Mouse (Mus musculus): ENCODE data around the gene Nudt22.

Nudt22 gene

DNA sequence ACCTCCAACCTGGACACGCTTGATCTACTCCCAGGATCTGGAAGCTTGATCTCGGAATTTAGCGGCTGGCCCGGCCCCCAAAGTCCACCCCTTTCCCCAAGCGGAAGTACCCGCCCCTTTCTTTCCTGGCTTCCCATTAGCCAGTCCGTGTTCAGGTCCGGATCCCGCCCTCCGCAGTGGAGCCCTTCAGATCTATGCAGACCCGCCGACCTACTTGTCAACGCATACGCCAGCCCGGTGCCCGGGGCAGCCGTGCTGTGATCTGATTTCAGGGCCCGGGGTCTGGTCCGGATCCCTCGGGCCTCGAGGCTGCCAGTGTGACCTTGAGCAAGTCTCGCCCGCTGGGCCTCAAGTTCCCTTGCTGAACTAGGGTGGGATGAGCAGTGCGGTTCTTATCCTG, at the start of gene Nudt22, which contains the start of gene Trpt1:
Gene Nudt22, minus strand, starts transcription at position 112 of the 400 bp plus-strand sequence.
Gene Trpt1, plus strand, starts transcription at position 126 of the 400 bp plus-strand sequence.
- DNase-seq = peak; percentile 95

DNA sequence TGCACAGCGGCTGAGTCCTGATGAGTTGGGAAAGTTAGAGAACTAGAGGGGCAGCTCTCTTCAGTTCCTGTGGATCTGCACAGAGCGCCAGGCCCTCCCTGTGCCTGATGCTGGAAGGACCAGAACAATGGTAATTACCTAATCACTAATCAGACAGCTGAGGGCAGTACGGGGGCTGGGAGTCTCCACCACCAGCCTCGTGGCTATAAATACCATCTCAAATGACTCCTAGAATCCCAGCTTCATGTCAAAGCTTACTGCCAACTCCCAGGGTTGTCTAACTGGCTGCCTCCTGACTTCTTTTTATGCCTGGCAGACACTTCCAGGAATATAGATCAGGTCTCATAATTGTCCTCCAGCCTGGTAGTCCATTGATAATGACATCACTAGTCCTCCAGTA, 48.8 kb upstream of the Nudt22 start:
- no peak for DNase-seq

DNA sequence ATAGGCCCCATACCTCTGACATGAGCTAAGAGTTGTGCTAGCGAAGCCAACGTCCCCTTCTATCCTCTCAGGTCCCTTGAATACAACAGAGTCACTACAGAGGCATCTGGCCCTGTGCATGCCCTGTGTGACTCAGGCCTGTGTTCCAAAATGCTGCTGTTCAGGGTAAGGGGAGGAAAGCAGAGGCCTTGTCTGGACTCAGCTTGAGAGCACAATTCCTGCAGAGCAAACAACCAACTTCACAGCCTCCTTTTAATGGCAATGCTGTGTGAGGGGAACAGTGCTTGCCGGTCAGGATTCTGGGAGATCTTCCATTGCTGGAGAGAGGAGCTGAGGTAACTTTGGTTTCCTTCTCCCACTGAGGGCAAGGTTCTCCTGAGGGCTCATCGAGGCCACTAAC, 48.4 kb upstream of the Nudt22 start:
- no peak for DNase-seq

DNA sequence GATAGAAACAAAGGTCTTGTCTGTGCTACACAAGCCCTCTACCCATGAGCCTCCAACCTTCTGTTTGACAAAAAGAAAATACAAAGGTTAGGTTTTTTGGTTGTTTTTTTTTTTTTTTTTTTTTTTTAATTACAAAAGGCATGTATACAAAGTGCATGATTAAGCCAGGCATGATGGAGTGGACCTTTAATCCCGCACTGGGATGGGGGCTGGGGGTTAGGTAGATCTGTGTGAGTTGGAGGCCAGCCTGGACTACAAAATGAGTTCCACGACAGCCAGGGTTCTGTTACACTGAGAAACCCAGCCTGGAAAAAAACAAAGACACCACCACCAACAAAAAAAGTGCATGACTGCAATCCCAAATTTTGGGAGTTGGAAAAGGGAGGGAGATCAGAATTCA, 45.3 kb upstream of the Nudt22 start:
- no peak for DNase-seq

DNA sequence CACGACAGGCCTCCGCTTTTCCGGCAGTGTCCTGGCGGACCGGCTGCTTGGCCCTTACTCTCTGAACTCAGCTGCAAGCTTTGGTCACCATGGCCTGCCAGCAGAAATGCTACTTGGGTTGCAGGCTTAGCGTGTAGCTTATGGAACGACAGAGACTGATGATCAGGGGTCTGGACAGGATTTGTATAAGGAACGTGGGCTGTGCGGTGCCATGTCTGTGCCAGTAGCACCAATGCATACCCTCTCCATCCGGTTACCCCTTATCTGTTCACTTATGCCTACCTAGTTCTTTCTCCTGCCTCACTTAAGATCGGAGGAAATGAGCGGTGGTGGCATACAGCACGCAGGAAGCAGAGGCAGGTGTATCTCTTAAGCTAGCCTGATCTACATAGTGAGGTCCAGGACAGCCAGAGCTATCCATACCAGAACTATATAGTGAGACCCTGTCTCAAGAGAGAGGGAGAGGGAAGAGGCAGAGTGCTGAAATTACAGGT, 44.8 kb upstream of the Nudt22 start:
- DNase-seq = no peak

DNA sequence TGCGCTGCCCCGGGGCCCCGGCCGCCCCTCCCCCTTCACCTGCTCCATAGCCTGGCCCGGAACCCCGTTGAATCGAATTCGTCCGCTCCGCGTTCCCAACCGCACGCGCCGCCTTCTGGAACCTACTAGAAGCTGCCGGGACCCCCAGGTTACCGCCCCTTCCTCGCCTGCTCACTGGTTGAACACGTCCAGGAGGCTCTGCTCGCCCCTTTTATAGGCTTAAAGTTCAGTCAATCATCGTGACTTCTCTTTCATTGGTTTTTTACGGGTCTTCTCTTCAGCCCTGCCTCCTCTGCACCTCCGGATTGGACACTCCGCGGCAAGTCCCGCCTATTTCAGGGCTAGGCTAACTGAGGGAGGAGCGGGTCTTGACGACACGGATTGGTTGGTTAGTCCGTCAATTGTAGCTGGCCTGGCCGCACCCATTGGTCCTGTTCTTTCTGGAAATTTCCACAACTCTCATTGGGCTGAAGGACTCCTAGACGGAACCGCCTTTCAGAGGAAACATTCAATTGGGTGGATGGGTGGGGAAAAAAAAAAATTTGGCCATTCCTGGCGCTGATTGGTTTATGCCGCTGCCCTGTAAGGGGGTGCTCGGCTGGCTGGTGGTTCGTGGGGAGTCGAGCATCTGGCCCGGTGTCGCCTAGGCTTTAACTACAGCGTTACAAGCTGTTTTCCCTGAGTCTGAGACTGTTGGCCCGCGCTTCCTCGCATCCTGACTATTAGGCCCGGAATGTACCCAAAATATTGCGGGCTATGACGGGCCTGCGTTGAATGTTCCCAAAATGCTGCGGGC, 44.1 kb upstream of the Nudt22 start, which contains the start of gene Stip1:
Gene Stip1, minus strand, starts transcription at position 127 of the 796 bp plus-strand sequence.
- DNase-seq = peak; percentile 100

DNA sequence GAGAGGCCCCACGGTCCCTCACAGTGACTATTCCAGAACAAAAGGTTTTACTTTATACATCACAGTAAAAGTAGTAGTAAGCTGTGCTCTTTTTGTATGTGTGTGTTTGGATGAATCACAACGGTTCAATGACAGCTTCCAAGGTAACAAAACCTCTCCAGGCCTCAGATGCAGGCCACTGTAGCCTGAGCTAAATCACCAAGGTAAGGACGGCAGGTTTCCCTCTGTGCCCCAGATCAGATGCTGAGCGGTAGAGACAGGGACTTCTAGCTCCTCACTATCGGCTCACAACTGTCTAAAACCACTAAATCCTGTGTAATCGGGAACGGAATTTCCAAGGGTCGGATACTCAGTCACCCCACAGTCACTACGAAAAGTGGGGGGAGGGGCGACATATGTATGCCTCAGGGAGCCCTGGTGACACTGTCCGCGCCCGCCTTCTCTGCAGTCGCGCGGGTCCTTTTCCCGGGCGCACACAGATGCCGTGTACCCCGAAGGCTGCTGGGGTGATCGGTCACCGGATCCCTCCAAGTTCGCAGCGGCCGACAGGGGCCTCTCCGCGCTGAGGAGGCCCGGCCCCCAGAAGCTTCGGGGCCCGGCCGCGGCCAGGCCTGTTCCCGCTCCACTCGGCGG, 43.3 kb upstream of the Nudt22 start:
- peak; percentile 51 for DNase-seq

DNA sequence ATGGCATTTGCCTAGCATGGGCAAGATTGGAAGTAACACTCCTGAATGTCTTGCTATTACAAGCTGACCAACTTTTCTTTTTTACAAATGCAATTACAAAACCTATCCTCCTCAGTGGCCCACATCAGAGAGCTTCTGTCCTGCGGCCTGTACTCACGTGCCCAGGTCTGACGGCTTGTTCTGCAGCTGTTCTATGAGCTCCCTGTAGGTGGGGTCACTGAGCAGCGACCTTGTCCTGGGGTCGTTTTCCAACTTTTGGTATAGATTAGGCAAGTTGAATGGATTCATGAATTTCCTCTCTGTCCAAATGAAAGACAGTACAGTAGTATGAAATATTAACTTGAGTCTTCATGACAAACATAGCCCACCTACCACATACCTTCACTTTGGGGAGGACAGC, 38.1 kb upstream of the Nudt22 start:
- DNase-seq = no peak

DNA sequence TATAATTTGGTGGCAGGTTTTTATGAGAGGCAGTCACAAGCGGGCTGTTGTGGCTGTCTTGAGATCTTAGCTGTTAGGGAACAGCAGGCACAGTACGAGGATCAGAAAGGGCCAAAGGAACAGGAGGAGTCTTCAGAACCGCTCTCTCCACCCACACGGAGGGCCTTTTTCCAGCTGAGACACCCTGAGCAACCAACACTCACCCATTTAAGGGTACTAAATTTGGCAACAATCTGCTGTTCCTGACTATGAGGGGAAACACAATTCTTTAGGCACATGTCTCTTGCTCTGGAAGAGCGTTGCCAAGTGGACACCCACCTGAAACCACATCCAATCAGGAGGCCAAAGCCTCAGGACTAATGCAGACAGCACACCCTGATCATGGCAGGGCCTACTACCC, 33.6 kb upstream of the Nudt22 start:
- DNase-seq = no peak

DNA sequence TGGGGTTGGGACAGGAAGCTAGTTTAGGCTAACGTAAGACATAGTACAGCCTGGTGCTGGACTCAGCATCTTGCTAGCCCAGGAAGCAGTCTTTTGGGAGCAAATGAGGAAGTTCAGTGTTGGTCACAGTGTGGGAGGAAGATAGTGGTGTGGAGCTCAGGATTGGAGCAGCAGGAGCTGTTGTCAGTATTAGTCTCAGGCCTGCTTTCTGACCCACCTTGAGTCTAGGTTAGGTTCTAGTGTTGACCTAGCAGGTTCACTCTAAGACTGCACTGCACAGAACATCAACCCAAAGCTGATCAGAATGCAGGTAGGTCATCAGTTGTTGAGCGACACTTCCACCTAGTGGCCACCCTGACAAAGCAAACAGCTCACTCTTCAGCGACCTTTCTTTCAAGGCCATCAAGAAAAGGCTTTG, 24.3 kb upstream of the Nudt22 start:
- DNase-seq = peak; percentile 55

DNA sequence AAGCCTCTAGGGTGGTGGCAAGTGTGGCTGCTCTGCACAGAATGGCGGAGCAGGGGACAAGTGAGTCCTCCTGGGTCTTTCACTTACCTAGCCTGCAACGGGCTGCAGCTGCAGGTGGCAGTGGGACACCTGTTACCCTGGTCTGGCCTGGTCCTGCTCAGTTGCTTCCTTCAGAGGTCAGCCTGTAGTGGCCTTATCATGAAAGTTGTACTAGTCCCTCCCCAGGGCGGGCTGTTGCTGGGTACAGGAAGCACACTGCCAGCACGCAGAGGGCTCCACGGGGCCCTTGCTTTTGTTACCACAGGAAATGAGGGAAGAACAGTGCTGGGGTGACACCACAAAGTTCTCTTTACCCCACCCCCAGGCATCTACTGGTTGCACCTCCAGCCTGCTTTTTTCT, 23.3 kb upstream of the Nudt22 start, which contains the start of gene Fermt3:
Gene Fermt3, minus strand, starts transcription at position 279 of the 400 bp plus-strand sequence.
- DNase-seq = no peak

DNA sequence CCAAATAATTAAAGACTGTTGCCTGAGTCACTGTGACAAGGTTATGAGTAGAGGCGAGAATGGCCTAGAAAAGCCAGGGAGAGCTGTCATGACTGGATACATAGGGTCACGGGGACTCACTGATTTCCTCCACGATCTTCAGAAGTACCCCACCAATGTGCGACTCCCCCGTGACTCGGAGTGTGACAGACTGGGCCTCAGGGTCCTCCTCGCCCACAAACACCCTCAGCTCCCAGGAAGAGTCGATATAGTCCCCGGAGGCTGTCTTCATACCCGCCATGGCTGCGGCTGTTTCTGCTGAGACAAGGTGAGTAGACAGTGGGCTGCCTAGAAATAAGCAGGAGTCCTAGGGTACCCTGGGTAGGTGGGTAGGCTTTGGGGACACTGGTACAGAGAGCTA, 22.6 kb upstream of the Nudt22 start:
- DNase-seq = no peak

DNA sequence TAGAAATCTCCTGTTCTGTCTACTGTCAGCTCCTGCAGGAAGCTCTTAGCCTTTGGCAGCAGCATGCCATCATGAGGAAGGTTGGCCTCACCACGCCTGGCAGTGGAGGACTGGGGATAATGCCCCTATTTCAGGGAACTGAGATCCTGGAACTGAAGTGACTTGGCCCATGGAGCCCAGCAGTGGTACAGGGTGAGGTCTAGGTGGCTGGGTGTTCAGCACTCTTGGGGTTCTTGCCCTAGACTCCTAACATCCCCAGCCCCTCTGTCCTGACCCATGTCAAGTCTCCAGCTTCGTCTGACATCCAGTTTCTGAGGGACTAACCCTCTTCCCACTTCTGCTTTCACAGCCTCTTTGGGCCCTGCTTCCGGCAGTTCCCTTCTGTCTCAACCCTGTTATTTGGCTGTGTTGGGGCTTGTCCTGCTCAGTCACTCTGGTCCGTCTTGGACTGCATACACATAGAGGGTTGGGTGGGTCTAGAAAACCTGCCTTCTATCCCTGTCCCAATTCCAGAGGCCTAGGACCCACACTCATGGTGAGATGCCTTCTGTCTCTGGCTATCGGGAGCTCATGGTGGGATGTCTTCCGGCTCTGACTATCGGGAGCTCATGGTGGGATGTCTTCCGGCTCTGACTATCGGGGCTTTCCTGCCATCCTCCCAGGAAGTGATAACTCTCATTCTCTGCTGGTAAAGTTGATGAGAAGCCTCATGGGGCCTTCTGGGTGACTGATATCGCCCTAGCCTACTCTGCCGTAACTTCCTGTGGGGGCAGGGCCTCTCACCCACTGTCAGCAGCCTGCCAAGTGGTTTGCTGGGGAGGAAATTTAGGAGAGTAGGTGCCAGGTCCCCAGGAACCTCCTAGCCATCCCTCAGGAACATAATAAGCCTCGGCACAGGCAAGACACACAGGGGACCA, 21.9 kb upstream of the Nudt22 start:
- no peak for DNase-seq

DNA sequence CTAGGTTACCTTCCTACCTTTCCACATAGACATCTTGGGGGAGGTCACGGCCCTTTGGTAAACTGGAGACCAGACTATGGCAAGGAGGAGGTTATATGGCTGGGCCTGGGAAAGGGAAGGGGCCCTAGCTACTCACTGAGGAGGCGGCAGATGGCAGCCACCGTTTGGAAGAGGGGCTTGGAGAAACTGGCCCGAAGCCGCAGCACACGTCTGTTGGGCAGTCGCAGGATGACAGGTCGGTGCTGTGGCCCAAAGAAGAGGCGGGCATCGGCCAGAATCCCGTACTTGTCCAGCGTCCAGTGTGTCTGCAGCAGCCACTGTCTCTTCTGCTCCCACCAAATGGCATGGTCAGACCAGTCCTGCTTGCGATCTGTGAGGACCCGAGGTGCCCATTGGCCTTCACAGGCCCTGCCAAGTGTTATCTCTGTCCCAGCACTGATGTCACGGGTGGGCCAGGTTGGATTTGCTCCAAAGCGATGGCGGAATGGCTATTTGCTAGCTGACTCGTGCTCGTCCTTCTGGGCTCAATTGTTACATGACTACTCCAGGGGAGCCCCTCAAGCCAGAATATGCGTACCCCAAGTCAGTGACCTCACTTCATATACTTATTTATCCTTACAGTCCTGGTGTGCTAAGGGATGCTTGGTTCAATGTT, 18.7 kb upstream of the Nudt22 start:
- no peak for DNase-seq

DNA sequence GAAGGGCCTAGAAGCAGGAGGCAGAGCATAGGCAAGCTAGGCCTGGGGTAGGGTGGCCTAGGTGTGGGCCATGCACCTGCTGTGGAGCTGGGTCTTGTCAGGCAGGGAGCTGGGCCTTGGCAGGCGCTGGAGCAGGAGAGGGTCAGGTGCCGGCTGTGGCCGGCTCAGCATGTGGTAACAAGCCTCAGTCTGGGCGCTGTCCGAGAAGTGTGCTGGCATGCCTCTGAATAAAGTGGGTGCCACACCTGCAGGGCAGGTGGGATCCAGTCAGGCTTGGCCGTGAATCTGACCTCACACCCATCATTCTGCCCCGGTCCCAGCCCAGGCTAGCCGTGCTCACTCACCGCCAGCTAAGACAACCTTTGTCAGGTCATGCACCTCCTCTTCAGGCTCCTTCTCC, 18.1 kb upstream of the Nudt22 start:
- DNase-seq = no peak

DNA sequence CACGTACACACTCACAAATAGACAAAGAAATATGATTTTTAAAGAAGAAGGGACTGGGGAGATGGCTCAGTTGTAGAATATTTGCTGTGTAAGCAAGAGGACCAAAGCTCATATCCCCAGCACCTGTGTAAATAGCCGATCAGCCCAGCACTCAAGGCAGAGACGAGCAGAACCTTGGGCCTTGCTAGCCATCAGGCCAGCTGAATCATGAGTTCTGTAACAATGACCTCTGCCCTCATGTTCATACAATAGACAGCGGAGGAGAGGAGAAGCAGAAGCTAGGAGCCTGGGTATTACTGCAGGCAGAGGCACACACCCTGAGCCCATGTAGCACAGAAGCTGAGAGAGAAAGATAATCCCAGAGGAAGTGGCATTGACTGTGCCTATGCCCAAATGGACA, 16.5 kb upstream of the Nudt22 start:
- no peak for DNase-seq

DNA sequence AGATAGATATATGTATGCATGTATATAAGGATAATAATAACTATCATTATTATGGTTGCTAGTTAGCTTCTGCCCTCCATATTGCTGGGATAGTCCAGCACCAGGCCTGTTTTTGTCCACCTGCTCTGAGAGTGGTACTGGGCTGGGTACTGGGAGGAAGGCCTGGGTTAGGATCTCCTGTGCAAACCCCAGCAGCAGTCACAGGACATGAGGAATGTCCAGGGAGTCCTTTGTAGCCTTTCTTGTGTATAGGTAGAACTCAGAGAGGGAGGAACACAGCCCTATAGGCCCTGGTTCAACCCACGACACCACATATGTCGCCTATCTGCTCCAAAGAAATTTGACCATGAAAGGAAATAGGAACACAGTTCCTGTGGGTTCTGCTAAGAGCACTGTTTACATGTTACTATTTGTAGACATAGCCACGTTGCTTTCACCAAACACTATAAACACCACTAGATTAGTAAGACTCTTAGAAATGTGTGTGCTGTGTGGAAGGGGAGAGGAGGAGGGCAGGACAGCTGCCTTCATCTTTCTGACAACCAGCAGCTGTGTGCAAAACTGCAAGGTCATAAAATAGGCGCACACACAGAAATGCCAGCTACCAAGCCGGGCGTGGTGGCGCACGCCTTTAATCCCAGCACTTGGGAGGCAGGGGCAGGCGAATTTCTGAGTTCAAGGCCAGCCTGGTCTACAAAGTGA, 11.1 kb upstream of the Nudt22 start:
- DNase-seq = no peak

DNA sequence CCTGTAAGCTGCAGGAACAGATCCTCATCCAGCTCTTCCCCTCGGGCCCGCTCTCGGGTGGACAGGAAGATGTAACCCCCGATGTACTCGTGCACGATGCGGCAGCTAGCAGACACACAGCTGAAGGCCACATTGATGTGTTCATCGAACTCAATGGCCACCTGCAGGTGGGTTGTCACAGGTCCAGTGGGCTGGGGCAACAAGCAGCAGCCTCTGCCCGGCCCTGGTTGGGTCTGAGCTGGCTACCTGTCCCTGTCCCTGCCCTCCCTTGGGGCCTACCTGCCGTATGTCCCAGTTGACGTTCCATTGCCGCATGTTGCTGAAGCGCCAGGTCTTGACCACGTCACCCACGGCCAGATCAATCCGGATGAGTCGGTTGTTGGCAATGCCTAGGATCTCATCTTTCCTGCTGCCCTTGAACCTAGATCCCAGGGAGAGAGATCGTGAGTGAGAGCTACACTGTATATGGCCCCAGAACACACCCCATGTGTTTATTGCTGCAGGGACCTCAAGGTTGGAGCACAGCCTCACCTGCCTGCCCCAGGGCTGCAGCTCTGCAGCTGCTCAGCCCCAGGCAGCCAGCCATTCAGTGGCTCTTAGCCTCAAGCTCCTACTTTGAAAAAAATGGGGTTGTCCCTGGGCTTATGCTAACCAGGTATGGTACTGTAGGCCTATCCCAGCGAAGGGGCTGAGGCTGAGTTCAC, 3.6 kb upstream of the Nudt22 start:
- no peak for DNase-seq

DNA sequence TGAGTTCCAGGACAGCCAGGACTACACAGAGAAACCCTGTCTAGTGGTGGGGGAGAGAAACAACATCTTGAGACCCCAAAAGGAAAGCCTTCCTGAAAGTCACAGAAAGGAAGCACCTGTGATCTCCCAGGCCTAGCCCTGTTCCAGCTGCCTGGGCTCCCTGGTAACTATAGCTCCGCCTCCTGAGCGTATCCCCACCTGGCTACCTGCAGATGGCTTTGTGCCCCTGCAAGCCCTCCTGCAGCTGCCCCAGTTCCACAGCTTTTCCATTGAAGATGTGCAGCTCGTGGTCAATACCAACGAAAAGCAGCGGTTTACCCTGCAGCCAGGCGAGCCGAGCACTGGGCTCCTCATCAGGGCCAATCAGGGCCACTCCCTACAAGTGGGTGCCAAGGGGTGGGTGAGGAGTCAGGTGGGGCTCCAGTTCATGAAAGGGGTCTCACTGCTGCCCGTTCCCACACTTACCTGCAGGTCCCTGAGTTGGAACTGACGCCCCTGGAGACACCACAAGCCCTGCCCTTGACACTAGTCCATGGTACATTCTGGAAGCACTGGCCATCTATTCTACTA, 1.9 kb upstream of the Nudt22 start:
- DNase-seq = no peak

DNA sequence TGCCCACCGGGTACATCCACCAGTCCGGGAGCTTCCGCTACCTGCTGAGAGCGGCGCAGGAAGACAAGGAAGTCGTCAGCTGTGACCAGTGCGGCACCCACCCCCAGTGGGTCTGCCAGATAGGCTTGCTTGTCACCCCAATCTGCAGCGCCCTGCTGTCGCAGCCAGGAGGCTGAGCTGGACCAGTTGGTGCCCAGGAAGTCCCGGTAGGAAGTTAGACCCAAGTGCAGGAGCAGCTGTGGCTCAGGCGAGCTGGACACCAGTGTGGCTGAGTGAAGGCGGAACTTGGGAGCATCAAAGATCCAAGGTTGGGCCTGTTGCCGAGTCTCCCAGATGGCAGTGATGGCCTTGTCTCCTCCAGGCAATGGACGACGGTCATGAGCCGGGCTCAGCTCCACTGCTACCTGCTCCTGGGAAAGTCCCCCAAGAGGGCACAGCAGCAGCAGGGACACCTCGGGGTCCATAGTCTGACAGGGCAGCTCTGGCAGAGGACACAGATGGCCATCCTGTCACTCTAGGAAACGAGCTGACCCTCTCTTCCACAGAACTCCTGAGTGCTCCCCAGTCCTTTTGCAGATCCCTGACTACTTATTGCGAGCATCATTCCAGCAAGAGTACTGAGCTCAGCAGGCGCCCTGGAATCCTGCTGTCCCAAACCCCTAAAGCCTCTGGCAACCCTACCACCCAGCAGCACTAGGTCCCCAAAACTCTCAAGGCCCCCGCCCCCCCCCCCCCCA, 494 bp downstream of the Nudt22 start:
- no peak for DNase-seq

All from kidney, adult 11 months (tissue).